Mouse (Mus musculus): ENCODE data around the gene Rcan1. TPM values are rescaled to one million over a fixed set of nuclear protein-coding genes. Genes with fewer than 3 reads are reported as not detected.

Gene Rcan1
- polyA plus RNA-seq, 1 experiment from 2014 or later = 23.0 TPM

- Histone ChIP-seq H3K4me1 (ENCODE audit: control insufficient read depth, insufficient read depth, low read length) (peaks cover 20% of the 10 kb centered on the region), H3K27ac (ENCODE audit: low read depth, low read length) (no peak overlapping the region), H3K4me2 (replicated peaks; ENCODE audit: low read depth, low read length) (no peak overlapping the region), H3K4me3 (ENCODE audit: low read length) (no peak overlapping the region), H3K9me3 (ENCODE audit: control insufficient read depth, low read length) (no peaks in the 10 kb centered on the region), H3K36me3 (ENCODE audit: control insufficient read depth, insufficient read depth, low read length) (no peaks in the 10 kb centered on the region), H3K27me3 (ENCODE audit: control insufficient read depth, insufficient read depth, low read length) (no peaks in the 10 kb centered on the region), H3K9ac (ENCODE audit: low read depth, low read length) (no peak overlapping the region)
- WGBS = 42% methylated on average over 2 of the region's 2 CpGs
- ATAC-seq (ENCODE audit: low FRiP score, low TSS enrichment) = no peak
These were observed 62.8 kb downstream of the Rcan1 start for GRCm38 (mm10) chr16:92407883-92408282.

- Histone ChIP-seq H3K27me3 (ENCODE audit: control insufficient read depth, insufficient read depth, low read length) (no peaks in the 10 kb centered on the region), H3K36me3 (ENCODE audit: control insufficient read depth, insufficient read depth, low read length) (no peaks in the 10 kb centered on the region), H3K4me2 (replicated peaks; ENCODE audit: low read depth, low read length) (no peak overlapping the region), H3K9me3 (ENCODE audit: control insufficient read depth, low read length) (no peaks in the 10 kb centered on the region), H3K4me3 (ENCODE audit: low read length) (no peak overlapping the region), H3K9ac (ENCODE audit: low read depth, low read length) (no peak overlapping the region), H3K27ac (ENCODE audit: low read depth, low read length) (no peak overlapping the region), H3K4me1 (ENCODE audit: control insufficient read depth, insufficient read depth, low read length) (peaks cover 22% of the 10 kb centered on the region; the same call in 1 of the 2 replicates)
- WGBS = 91% methylated on average over 2 of the region's 2 CpGs
- ATAC-seq (ENCODE audit: low FRiP score, low TSS enrichment) = no peak
These were observed 66.5 kb downstream of the Rcan1 start for GRCm38 (mm10) chr16:92404141-92404540.

GRCm38 (mm10) chr16:92403069-92403468 is 67.6 kb downstream of the Rcan1 start:
- WGBS = 68% methylated on average over 10 of the region's 10 CpGs
- no peaks in the 10 kb centered on the region for H3K36me3 ChIP-seq (ENCODE audit: control insufficient read depth, insufficient read depth, low read length)
- H3K4me3 ChIP-seq (ENCODE audit: low read length) = no peak overlapping the region
- no peak overlapping the region for H3K4me2 ChIP-seq (replicated peaks; ENCODE audit: low read depth, low read length)
- H3K9ac ChIP-seq (ENCODE audit: low read depth, low read length) = no peak overlapping the region
- ATAC-seq (ENCODE audit: low FRiP score, low TSS enrichment) = no peak
- H3K27me3 ChIP-seq (ENCODE audit: control insufficient read depth, insufficient read depth, low read length) = no peaks in the 10 kb centered on the region
- H3K9me3 ChIP-seq (ENCODE audit: control insufficient read depth, low read length) = no peaks in the 10 kb centered on the region
- no peak overlapping the region for H3K27ac ChIP-seq (ENCODE audit: low read depth, low read length)
- peaks cover 25% of the 10 kb centered on the region; the same call in 1 of the 2 replicates for H3K4me1 ChIP-seq (ENCODE audit: control insufficient read depth, insufficient read depth, low read length)

DNA sequence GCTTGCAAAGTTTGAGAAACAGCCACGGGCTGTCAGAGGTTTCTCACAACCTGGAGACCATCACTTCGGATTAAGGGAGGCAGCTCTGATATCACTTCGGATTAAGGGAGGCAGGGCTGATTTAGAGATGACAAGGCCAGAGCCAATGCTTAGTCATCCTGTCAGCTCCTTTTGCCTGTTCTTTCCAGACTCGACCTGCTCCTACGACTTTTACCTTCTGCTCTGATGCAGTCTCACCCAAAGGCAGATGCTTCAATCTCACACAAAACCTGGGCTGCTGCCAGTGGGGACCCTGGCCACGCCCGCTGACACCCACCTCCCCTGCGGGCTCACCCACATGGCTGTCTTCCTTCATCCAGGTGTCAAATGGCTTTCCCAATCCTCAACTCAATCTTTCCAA is 68.5 kb downstream of the Rcan1 start:
- Histone ChIP-seq H3K4me2 (replicated peaks; ENCODE audit: low read depth, low read length) (no peak overlapping the region), H3K27me3 (ENCODE audit: control insufficient read depth, insufficient read depth, low read length) (no peaks in the 10 kb centered on the region), H3K27ac (ENCODE audit: low read depth, low read length) (0 out of 2 replicates have a peak overlapping the region, but pooled peaks have one; percentile 37), H3K9ac (ENCODE audit: low read depth, low read length) (no peak overlapping the region), H3K4me1 (ENCODE audit: control insufficient read depth, insufficient read depth, low read length) (peaks cover 30% of the 10 kb centered on the region; the same call in 1 of the 2 replicates), H3K9me3 (ENCODE audit: control insufficient read depth, low read length) (no peaks in the 10 kb centered on the region), H3K36me3 (ENCODE audit: control insufficient read depth, insufficient read depth, low read length) (no peaks in the 10 kb centered on the region), H3K4me3 (ENCODE audit: low read length) (no peak overlapping the region)
- WGBS = 37% methylated on average over 8 of the region's 8 CpGs
- ATAC-seq (ENCODE audit: low FRiP score, low TSS enrichment) = no peak

GRCm38 (mm10) chr16:92401206-92401605 is 69.5 kb downstream of the Rcan1 start:
- no peak overlapping the region for H3K4me2 ChIP-seq (replicated peaks; ENCODE audit: low read depth, low read length)
- no peak for ATAC-seq (ENCODE audit: low FRiP score, low TSS enrichment)
- no peak overlapping the region for H3K4me3 ChIP-seq (ENCODE audit: low read length)
- H3K27ac ChIP-seq (ENCODE audit: low read depth, low read length) = no peak overlapping the region
- no peaks in the 10 kb centered on the region for H3K27me3 ChIP-seq (ENCODE audit: control insufficient read depth, insufficient read depth, low read length)
- peaks cover 30% of the 10 kb centered on the region; the same call in 1 of the 2 replicates for H3K4me1 ChIP-seq (ENCODE audit: control insufficient read depth, insufficient read depth, low read length)
- H3K9ac ChIP-seq (ENCODE audit: low read depth, low read length) = no peak overlapping the region
- H3K36me3 ChIP-seq (ENCODE audit: control insufficient read depth, insufficient read depth, low read length) = peaks cover 3% of the 10 kb centered on the region; the same call in 1 of the 2 replicates
- H3K9me3 ChIP-seq (ENCODE audit: control insufficient read depth, low read length) = no peaks in the 10 kb centered on the region
- 58% methylated on average over 10 of the region's 10 CpGs for WGBS

GRCm38 (mm10) chr16:92399490-92400458 is 70.9 kb downstream of the Rcan1 start:
- ATAC-seq (ENCODE audit: low FRiP score, low TSS enrichment) = peak; percentile 91
- Histone ChIP-seq H3K9ac (ENCODE audit: low read depth, low read length) (peak overlapping the region; percentile 60), H3K36me3 (ENCODE audit: control insufficient read depth, insufficient read depth, low read length) (peaks cover 3% of the 10 kb centered on the region; the same call in 1 of the 2 replicates), H3K9me3 (ENCODE audit: control insufficient read depth, low read length) (no peaks in the 10 kb centered on the region), H3K27me3 (ENCODE audit: control insufficient read depth, insufficient read depth, low read length) (no peaks in the 10 kb centered on the region), H3K4me2 (replicated peaks; ENCODE audit: low read depth, low read length) (peak overlapping the region; percentile 76), H3K4me3 (ENCODE audit: low read length) (peak overlapping the region; percentile 40), H3K27ac (ENCODE audit: low read depth, low read length) (peak overlapping the region; percentile 44; the same call in 1 of the 2 replicates), H3K4me1 (ENCODE audit: control insufficient read depth, insufficient read depth, low read length) (peaks cover 30% of the 10 kb centered on the region; the same call in 1 of the 2 replicates)
- under 1% methylated on average over 37 of the region's 37 CpGs for WGBS

- 74% methylated on average over 6 of the region's 6 CpGs for WGBS
- Histone ChIP-seq H3K27me3 (ENCODE audit: control insufficient read depth, insufficient read depth, low read length) (no peaks in the 10 kb centered on the region), H3K36me3 (ENCODE audit: control insufficient read depth, insufficient read depth, low read length) (peaks cover 5% of the 10 kb centered on the region; the same call in 1 of the 2 replicates), H3K4me2 (replicated peaks; ENCODE audit: low read depth, low read length) (peak overlapping the region; percentile 76), H3K4me1 (ENCODE audit: control insufficient read depth, insufficient read depth, low read length) (peaks cover 30% of the 10 kb centered on the region; the same call in 1 of the 2 replicates), H3K9me3 (ENCODE audit: control insufficient read depth, low read length) (no peaks in the 10 kb centered on the region), H3K9ac (ENCODE audit: low read depth, low read length) (peak overlapping the region; percentile 60; the same call in 1 of the 2 replicates), H3K27ac (ENCODE audit: low read depth, low read length) (no peak overlapping the region), H3K4me3 (ENCODE audit: low read length) (peak overlapping the region; percentile 40)
- ATAC-seq (ENCODE audit: low FRiP score, low TSS enrichment) = no peak
These were observed 72.0 kb downstream of the Rcan1 start for GRCm38 (mm10) chr16:92398574-92399118.

DNA sequence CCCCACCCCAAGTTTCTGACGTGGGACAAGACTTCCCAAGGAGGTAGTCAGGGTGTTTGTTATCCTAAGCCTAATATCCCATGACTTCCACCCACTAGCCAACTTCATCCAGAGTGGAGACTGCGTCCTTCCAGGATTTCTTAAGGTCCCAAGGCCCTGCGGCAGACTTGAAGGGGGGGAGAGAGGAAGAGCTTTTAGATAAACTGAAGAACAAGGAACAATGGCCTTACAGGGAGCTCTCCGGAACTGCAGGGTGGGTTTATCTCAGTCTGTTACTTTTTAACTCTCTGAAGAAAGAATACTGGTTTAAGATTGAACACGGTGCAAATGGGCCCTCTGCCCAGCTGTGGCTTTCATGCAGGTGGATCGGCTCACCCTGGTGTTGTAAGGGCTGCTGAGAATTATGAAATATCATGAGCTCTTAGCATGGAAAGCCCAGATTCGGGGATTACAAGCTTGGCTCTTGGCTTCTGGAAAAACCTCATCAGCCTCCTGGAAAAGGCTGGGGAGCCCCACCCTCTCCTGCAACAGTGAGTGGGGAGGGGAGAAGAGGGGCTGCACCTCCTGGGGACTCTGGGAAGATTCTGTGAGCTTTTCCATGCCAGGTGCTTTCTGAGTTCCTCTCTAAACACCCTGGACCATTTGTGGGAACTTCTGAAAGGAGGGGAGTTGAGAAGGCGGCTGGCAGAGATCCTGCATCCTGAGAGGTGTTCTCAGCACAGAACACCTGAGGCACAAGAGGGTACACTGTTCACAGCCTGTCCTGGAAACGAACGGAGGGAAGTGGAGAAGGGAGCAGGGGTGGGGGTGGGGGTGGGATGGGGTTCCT is 72.7 kb downstream of the Rcan1 start:
- no peak overlapping the region for H3K4me3 ChIP-seq (ENCODE audit: low read length)
- H3K4me1 ChIP-seq (ENCODE audit: control insufficient read depth, insufficient read depth, low read length) = peaks cover 30% of the 10 kb centered on the region; the same call in 1 of the 2 replicates
- no peak for ATAC-seq (ENCODE audit: low FRiP score, low TSS enrichment)
- WGBS = 60% methylated on average over 10 of the region's 10 CpGs
- no peak overlapping the region; the same call in 1 of the 2 replicates for H3K4me2 ChIP-seq (replicated peaks; ENCODE audit: low read depth, low read length)
- no peaks in the 10 kb centered on the region for H3K27me3 ChIP-seq (ENCODE audit: control insufficient read depth, insufficient read depth, low read length)
- H3K36me3 ChIP-seq (ENCODE audit: control insufficient read depth, insufficient read depth, low read length) = peaks cover 10% of the 10 kb centered on the region; the same call in 1 of the 2 replicates
- H3K9me3 ChIP-seq (ENCODE audit: control insufficient read depth, low read length) = no peaks in the 10 kb centered on the region
- H3K9ac ChIP-seq (ENCODE audit: low read depth, low read length) = no peak overlapping the region; the same call in 1 of the 2 replicates
- 0 out of 2 replicates have a peak overlapping the region, but pooled peaks have one; percentile 30 for H3K27ac ChIP-seq (ENCODE audit: low read depth, low read length)

Measured in kidney, embryonic 14.5 days (tissue).